Mouse (Mus musculus): ENCODE results near the gene Cklf. TPM values are rescaled to one million over a fixed set of nuclear protein-coding genes. Genes with fewer than 3 reads are reported as not detected.

Cklf gene
- polyA plus RNA-seq (2015; fragmentation: Nextera tagmentation; extraction: Ambion mirVana) = 39.4 and 49.7 TPM in 2 replicates

DNA sequence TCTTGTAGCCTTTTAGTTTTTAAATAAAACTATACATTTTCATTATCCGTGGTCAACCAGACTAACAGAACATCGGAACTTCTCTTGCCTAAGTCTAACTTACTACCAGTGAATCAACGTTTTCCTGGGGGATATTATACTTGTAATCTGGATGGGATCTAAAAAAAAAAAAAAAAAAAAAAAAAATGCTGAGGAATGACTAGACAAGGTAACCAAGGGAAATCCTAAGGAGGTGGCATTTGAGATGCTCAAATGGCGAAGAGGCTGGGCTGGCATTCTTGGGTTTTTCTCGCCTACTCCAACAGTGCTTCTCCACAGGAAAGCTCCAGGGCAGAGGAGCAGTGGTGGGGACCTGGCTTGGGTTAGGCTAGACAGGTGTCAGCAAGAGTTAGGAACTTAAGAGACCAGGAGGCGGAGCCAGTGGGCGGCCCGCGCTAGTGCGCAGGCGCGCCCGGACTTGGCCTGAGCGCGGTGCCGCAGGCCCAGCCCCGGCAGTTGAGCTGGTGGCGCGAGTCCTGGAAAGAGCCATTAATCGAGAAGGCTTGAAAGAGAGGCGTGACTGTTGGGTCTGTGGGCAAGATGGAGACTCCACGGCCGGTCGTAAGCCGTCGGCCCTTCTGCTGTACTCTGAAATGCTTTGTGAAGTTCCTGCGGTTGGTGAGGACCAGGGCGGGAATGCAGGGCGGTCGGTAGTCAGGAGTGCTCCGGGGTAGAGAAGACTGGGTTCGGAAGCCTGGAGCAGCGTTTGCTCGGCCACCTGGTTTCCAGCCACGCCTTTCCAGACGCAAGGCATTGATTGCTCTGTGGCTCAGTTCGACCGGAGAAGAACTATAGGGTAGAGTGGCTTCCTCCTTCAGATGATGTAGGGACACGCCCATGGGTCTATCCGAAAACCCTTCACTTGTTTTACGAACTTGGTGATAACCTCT is at the start of gene Cklf:
Cklf (plus strand) TSS at position 423 of the 929 bp plus-strand sequence.
- Histone ChIP-seq H3K9ac (peak within 1 kb of the TSS; percentile 65), H3K4me3 (replicated peaks) (peak within 1 kb of the TSS; percentile 77), H3K9me3 (replicated peaks) (no peaks in the 10 kb centered on the region), H3K4me2 (replicated peaks) (peak within 1 kb of the TSS; percentile 80), H3K4me1 (peaks cover 28% of the 10 kb centered on the region), H3K27ac (replicated peaks) (peak within 1 kb of the TSS; percentile 89), H3K27me3 (no peaks in the 10 kb centered on the region), H3K36me3 (no peaks in the 10 kb centered on the region)
- ATAC-seq (ENCODE audit: insufficient number of reproducible peaks, low FRiP score, low TSS enrichment, low read depth) = peak; percentile 74
- 4% methylated on average over 41 of the region's 41 CpGs for WGBS

DNA sequence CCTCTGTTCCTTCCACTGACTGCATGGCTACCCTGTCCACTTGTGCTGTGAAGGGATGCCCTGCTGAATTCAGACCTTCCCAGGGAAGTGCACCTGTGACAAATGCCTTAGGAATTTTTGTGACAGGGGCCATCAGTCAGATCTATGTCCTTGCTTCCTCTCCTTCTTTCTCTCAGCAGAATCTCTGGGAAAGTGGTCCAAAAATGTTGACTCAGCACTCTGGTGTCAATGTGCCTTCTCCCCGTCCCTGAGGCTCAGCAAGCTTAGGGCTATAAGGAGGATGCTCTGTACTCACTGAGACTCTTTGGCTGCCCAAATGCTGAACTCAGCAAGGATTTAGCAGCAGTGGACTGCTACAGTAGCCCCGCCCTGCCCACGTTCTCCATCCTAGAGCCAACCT is 49.0 kb upstream of the Cklf start:
- no peaks in the 10 kb centered on the region for H3K9me3 ChIP-seq (replicated peaks)
- H3K9ac ChIP-seq = no peak overlapping the region
- H3K4me3 ChIP-seq (replicated peaks) = no peak overlapping the region
- no peaks in the 10 kb centered on the region for H3K36me3 ChIP-seq
- no peak for ATAC-seq (ENCODE audit: insufficient number of reproducible peaks, low FRiP score, low TSS enrichment, low read depth)
- H3K27me3 ChIP-seq = no peaks in the 10 kb centered on the region
- no peak overlapping the region for H3K4me2 ChIP-seq (replicated peaks)
- 81% methylated on average over 3 of the region's 3 CpGs for WGBS
- H3K4me1 ChIP-seq = no peaks in the 10 kb centered on the region
- H3K27ac ChIP-seq (replicated peaks) = no peak overlapping the region

DNA sequence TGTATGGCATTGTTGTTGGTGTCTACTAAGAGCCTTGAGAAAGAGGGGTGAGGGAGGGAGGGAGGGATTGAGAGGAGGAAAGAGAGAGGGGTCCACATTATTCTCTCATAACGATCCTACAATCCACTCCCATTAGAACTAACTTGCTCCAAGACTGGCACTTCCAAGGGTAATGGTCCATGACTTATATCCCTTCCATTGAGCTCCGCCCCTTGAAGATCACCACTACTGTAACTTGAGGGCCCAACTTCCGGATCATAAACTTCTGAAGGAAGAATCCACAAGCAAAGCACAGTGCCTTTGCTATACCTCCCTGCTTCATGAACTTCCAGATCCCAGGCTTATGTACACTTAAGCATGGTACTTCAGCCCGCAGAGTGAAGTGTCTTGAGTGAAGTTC is 48.3 kb upstream of the Cklf start:
- no peak for ATAC-seq (ENCODE audit: insufficient number of reproducible peaks, low FRiP score, low TSS enrichment, low read depth)
- H3K4me1 ChIP-seq = no peaks in the 10 kb centered on the region
- 80% methylated on average over 4 of the region's 4 CpGs for WGBS
- H3K4me2 ChIP-seq (replicated peaks) = no peak overlapping the region
- H3K9me3 ChIP-seq (replicated peaks) = no peaks in the 10 kb centered on the region
- no peak overlapping the region for H3K4me3 ChIP-seq (replicated peaks)
- H3K27me3 ChIP-seq = no peaks in the 10 kb centered on the region
- no peaks in the 10 kb centered on the region for H3K36me3 ChIP-seq
- no peak overlapping the region for H3K9ac ChIP-seq
- H3K27ac ChIP-seq (replicated peaks) = no peak overlapping the region

DNA sequence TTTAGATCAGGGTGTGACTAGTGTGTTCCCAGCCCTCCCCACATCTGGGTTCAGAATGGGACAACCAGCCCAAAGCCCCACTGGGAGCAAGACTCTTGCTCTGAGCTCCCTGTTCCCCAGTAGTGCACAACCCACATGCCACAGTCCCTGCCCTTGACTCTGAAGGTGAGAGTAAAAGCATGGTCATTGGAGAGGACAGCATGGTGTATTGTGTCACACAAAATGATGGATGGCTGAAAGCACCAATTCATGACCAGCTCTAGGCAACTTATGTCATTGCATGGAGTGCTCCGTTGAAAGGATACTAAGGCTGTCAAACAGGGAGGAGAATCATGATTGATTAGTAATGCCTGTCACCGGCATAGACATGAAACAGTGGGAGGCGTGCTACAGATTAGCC is 45.4 kb upstream of the Cklf start:
- Histone ChIP-seq H3K9me3 (replicated peaks) (no peaks in the 10 kb centered on the region), H3K36me3 (no peaks in the 10 kb centered on the region), H3K27ac (replicated peaks) (no peak overlapping the region), H3K4me3 (replicated peaks) (no peak overlapping the region), H3K9ac (no peak overlapping the region), H3K27me3 (no peaks in the 10 kb centered on the region), H3K4me2 (replicated peaks) (no peak overlapping the region), H3K4me1 (no peaks in the 10 kb centered on the region)
- 70% methylated on average over 3 of the region's 3 CpGs for WGBS
- ATAC-seq (ENCODE audit: insufficient number of reproducible peaks, low FRiP score, low TSS enrichment, low read depth) = no peak

DNA sequence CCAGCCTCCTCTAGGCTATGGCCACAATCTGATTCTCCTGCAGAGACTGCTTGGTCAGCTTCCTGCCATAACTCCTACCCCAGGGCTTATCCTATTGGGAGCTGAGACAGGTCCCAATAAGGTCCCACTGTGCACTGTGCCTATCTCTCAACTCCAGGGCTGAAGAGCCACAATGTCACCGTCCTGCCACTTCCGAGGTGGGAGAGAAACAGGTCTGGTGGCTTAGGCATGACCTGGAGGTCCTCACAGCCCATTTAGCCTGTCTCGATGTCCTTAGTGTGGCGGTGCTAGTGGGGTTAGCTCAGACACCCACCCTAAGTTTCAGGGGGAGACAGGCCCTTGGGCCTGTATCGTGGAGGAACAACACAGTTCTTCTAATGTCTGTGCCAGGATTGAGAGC is 33.1 kb upstream of the Cklf start:
- H3K9ac ChIP-seq = no peak overlapping the region
- no peak for ATAC-seq (ENCODE audit: insufficient number of reproducible peaks, low FRiP score, low TSS enrichment, low read depth)
- WGBS = 84% methylated on average over 5 of the region's 5 CpGs

DNA sequence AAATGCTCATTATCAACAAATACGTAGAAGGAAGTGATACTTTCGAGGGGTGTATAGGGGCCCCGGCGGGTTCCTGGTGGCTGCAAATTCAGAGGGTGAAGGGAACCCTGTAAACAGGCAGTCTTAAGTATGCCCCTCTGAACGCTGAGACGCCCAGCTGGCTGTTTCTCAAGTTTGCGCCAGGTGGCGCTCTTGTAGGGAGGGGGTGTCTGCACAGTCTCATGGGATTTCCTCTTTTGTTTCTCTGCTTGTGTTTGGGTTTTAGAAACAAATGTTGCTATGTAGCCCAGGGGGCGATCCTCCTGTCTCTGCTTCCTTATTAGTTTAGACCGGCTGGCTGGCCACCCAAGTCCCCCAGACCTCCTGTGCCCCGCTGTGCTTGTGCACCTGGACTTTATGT is 31.6 kb upstream of the Cklf start:
- H3K9ac ChIP-seq = no peak overlapping the region
- WGBS = 28% methylated on average over 11 of the region's 11 CpGs
- H3K27ac ChIP-seq (replicated peaks) = no peak overlapping the region
- H3K9me3 ChIP-seq (replicated peaks) = no peaks in the 10 kb centered on the region
- no peak for ATAC-seq (ENCODE audit: insufficient number of reproducible peaks, low FRiP score, low TSS enrichment, low read depth)
- no peak overlapping the region for H3K4me2 ChIP-seq (replicated peaks)
- no peaks in the 10 kb centered on the region for H3K4me1 ChIP-seq
- H3K36me3 ChIP-seq = peaks cover 6% of the 10 kb centered on the region; the same call in 1 of the 2 replicates
- H3K27me3 ChIP-seq = no peaks in the 10 kb centered on the region
- H3K4me3 ChIP-seq (replicated peaks) = no peak overlapping the region

More for the DNA sequence above, 33.1 kb upstream of the Cklf start:
- H3K4me2 ChIP-seq (replicated peaks) = no peak overlapping the region
- no peak overlapping the region for H3K4me3 ChIP-seq (replicated peaks)
- H3K4me1 ChIP-seq = no peaks in the 10 kb centered on the region
- no peaks in the 10 kb centered on the region for H3K27me3 ChIP-seq
- no peaks in the 10 kb centered on the region for H3K9me3 ChIP-seq (replicated peaks)
- H3K27ac ChIP-seq (replicated peaks) = no peak overlapping the region
- H3K36me3 ChIP-seq = no peaks in the 10 kb centered on the region

DNA sequence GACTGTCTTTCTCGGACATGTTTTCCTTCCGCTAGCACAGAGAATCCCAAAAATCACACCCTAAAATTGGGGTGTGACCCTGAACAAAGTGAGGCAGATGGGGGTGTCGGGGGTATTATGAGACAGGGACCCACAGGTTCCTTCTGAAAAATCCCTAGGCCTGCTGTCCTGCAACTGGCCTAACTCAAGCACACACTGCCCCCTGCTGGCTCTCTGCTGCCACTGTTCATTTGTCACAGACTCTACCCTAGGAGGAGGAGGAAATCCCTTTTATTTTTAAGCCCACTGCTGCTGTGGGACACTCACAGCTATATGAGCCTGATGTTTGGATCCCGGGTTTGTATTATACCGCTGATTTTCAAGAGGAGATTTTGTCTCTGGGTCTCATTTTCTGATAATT is 30.9 kb upstream of the Cklf start:
- Histone ChIP-seq H3K27ac (replicated peaks) (no peak overlapping the region), H3K27me3 (no peaks in the 10 kb centered on the region), H3K9me3 (replicated peaks) (no peaks in the 10 kb centered on the region), H3K4me3 (replicated peaks) (no peak overlapping the region), H3K4me2 (replicated peaks) (no peak overlapping the region), H3K36me3 (peaks cover 11% of the 10 kb centered on the region; the same call in 1 of the 2 replicates), H3K9ac (no peak overlapping the region), H3K4me1 (no peaks in the 10 kb centered on the region)
- WGBS = 39% methylated on average over 5 of the region's 5 CpGs
- ATAC-seq (ENCODE audit: insufficient number of reproducible peaks, low FRiP score, low TSS enrichment, low read depth) = 0 out of 2 replicates have a peak, but pooled peaks have one; percentile 31

DNA sequence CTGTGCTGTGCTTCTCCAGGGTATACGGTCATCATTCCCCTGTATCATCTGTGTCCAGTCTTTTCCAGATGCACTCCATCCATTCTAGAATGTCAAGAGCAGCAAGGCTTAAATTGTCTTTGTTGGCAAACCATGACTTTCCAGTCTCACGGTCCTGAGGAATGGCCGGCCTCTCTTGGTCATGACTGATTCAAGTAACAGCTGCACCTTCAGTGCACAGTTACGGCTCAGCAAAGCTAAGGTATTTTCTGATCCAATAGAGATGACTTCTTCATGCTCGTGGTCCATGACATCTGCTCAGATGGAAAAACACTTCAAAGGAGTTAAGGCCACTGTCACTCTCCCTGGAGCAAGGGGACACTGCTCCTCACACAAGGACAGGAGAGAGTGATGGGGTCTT is 23.6 kb upstream of the Cklf start:
- 86% methylated on average over 5 of the region's 5 CpGs for WGBS
- no peak for ATAC-seq (ENCODE audit: insufficient number of reproducible peaks, low FRiP score, low TSS enrichment, low read depth)

DNA sequence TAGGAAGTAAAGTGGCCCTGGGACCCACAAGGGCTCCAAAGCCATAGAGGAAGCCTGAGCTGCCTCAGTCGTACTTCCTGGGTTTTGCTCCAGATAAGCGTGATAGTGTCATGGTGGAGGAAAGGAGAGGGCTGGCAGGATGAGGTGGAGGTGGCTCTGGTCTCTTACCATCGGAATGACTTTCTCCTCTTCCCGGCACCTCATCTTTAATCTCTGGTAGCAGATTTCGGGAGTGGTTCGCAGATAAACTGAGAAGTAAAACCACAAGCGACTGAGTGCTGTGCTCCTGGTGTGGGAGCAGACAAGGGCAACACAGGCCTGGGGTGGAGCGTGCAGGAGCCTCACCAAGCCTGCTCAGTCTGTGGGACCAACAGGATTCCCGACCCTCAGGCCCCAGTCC is 20.3 kb upstream of the Cklf start:
- ATAC-seq (ENCODE audit: insufficient number of reproducible peaks, low FRiP score, low TSS enrichment, low read depth) = no peak
- Histone ChIP-seq H3K27me3 (no peaks in the 10 kb centered on the region), H3K4me2 (replicated peaks) (no peak overlapping the region), H3K4me1 (no peaks in the 10 kb centered on the region), H3K27ac (replicated peaks) (no peak overlapping the region), H3K4me3 (replicated peaks) (no peak overlapping the region), H3K9ac (no peak overlapping the region), H3K9me3 (replicated peaks) (no peaks in the 10 kb centered on the region), H3K36me3 (peaks cover 89% of the 10 kb centered on the region)
- WGBS = 89% methylated on average over 9 of the region's 9 CpGs

More for the DNA sequence above, 23.6 kb upstream of the Cklf start:
- Histone ChIP-seq H3K9ac (no peak overlapping the region), H3K4me2 (replicated peaks) (no peak overlapping the region), H3K27me3 (no peaks in the 10 kb centered on the region), H3K9me3 (replicated peaks) (no peaks in the 10 kb centered on the region), H3K36me3 (peaks cover 77% of the 10 kb centered on the region), H3K27ac (replicated peaks) (no peak overlapping the region), H3K4me3 (replicated peaks) (no peak overlapping the region), H3K4me1 (no peaks in the 10 kb centered on the region)

DNA sequence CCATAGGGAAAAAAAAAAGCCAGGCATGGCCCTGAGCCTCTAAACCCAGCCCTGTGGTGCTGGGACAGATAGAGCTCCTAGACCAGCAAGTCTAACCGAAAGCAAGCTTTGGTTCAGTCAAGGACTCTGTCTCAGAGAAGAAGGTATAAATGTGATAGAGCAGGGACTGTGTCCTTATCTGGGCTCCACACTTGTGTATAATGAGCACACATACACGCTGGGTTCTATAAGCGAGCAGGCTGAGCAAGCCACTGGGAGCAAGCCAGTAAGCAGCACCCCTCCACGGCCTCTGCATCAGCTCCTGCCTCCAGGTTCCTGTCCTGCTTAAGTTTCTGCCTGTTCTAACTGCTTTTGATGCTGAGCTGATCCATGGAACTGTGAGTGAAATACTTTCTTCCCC is 18.6 kb upstream of the Cklf start:
- no peak overlapping the region for H3K9ac ChIP-seq
- H3K4me2 ChIP-seq (replicated peaks) = no peak overlapping the region
- no peak overlapping the region for H3K27ac ChIP-seq (replicated peaks)
- no peak for ATAC-seq (ENCODE audit: insufficient number of reproducible peaks, low FRiP score, low TSS enrichment, low read depth)
- H3K4me1 ChIP-seq = no peaks in the 10 kb centered on the region
- no peaks in the 10 kb centered on the region for H3K9me3 ChIP-seq (replicated peaks)
- 91% methylated on average over 4 of the region's 4 CpGs for WGBS
- no peak overlapping the region for H3K4me3 ChIP-seq (replicated peaks)
- H3K36me3 ChIP-seq = peaks cover 82% of the 10 kb centered on the region
- no peaks in the 10 kb centered on the region for H3K27me3 ChIP-seq

DNA sequence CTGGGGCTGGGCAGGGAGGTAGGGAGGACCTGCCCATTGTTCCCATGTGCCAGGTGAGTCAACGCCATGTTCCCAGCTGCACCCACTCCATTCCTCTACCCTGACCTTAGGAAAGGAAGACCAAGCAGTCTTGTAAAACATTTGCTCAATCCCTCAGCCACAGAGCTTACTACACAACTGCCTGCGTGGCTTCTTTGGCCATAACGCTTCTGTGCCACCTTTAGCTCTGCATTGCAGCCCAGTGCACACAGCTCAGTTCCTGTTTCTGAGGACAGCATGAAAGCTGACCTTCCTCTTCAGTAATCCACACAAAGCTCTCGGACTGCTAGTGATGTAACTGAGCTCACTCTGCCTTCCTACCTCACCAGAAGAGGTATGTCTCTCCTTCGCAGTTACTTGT is 17.7 kb upstream of the Cklf start:
- Histone ChIP-seq H3K27me3 (no peaks in the 10 kb centered on the region), H3K4me2 (replicated peaks) (no peak overlapping the region), H3K9ac (no peak overlapping the region), H3K9me3 (replicated peaks) (no peaks in the 10 kb centered on the region), H3K4me1 (no peaks in the 10 kb centered on the region), H3K36me3 (peaks cover 82% of the 10 kb centered on the region), H3K4me3 (replicated peaks) (no peak overlapping the region), H3K27ac (replicated peaks) (no peak overlapping the region)
- 89% methylated on average over 5 of the region's 5 CpGs for WGBS
- no peak for ATAC-seq (ENCODE audit: insufficient number of reproducible peaks, low FRiP score, low TSS enrichment, low read depth)

DNA sequence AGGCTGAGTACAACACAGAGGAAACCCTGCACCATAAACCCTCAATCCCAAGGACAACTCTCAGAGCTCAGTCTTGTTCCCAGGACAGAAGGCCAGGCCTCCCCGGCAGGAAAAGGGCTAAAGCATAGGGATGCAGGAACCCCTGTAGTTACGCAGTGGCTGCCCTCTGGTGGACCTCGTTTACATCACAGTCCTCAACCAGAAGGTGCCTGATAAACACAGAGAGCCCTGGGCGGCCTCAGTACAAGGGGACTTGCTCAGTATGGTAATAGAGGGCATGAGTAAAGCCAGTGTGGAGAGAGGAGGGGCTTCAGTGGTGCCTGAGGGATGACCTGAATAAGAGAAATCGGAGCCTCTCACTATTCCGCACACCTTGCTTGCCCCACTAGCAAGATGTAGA is 16.1 kb upstream of the Cklf start:
- 43% methylated on average over 6 of the region's 6 CpGs for WGBS
- no peak for ATAC-seq (ENCODE audit: insufficient number of reproducible peaks, low FRiP score, low TSS enrichment, low read depth)
- Histone ChIP-seq H3K9ac (no peak overlapping the region), H3K4me2 (replicated peaks) (no peak overlapping the region), H3K9me3 (replicated peaks) (no peaks in the 10 kb centered on the region), H3K4me1 (no peaks in the 10 kb centered on the region), H3K36me3 (peaks cover 81% of the 10 kb centered on the region), H3K27me3 (no peaks in the 10 kb centered on the region), H3K4me3 (replicated peaks) (no peak overlapping the region), H3K27ac (replicated peaks) (no peak overlapping the region)
